Mouse (Mus musculus) embryonic fibroblast, embryonic 13.5 days (primary cell): ENCODE results near the gene Smim14. TPM values are rescaled to one million over a fixed set of nuclear protein-coding genes. Genes with fewer than 3 reads are reported as not detected.

ENCODE experiments used
- H3K27ac ChIP-seq: 2 replicates; pipeline ENCODE4 v1.5.1; 2012; ENCODE audit warnings: low read length, control low read depth, inconsistent platforms; ENCODE audit not compliant: insufficient read depth
- H3K4me1 ChIP-seq: 2 replicates; pipeline ENCODE4 v1.6.1; 2011; ENCODE audit warnings: low read length; ENCODE audit not compliant: control insufficient read depth, insufficient read depth
- H3K4me3 ChIP-seq: 2 replicates; pipeline ENCODE4 v1.5.1; 2011; ENCODE audit warnings: mild to moderate bottlenecking, control low read depth, low read length; ENCODE audit not compliant: insufficient read depth
- CTCF ChIP-seq: IDR thresholded peaks from 2 replicates; pipeline ENCODE4 v1.5.1; 2011; ENCODE audit warnings: mild to moderate bottlenecking, control low read depth, low read length, moderate library complexity, borderline replicate concordance; ENCODE audit not compliant: insufficient read depth
- POLR2A ChIP-seq: IDR thresholded peaks from 2 replicates; pipeline ENCODE4 v1.6.1; 2011; ENCODE audit warnings: low read depth, mild to moderate bottlenecking, control low read depth, low read length, moderate library complexity
- polyA plus RNA-seq: library from polyadenylated mRNA; stranded (reverse); fragments of >200 nt; gene quantifications from 2 replicates; pipeline ENCODE4 v1.2.4, GENCODE M21; 2011; ENCODE audit warnings: low read depth; ENCODE audit not compliant: missing spikeins, insufficient read length

Smim14 gene
- polyA plus RNA-seq, 1 experiment = 110 TPM

GRCm38 (mm10) chr5:65475806-65476205 is 61.2 kb downstream of the Smim14 start:
- Histone ChIP-seq H3K4me3 (no peak overlapping the region), H3K4me1 (peaks cover 26% of the 10 kb centered on the region), H3K27ac (peak overlapping the region; percentile 93)
- TF ChIP-seq CTCF = no peak
- TF ChIP-seq POLR2A = no peak

- Histone ChIP-seq H3K4me1 (peaks cover 8% of the 10 kb centered on the region; the same call in 1 of the 2 replicates), H3K4me3 (no peak overlapping the region), H3K27ac (peak overlapping the region; percentile 63)
- TF ChIP-seq CTCF (no peak), POLR2A (no peak)
Observed at GRCm38 (mm10) chr5:65469766-65470165, 67.2 kb downstream of the Smim14 start.

DNA sequence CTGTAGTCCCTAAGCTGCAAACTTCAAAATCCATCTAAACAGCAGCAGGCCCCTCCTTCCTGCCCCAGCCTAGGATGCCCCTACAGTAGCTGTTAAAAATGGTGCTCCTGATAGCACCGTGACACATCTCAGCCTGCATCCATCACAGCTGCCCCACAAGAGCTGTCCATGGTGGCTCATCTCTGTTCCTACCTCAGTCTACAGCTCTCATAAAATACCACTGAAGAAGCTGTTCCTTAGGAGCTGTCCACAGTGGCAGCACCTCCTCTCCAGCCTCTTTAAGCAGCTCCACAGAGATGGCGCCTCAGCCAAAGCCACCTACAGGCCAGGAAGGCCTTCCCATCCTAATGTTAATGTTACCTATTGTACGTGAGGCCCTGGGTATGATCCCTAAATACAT is 70.1 kb downstream of the Smim14 start:
- TF ChIP-seq CTCF (no peak), POLR2A (no peak)
- Histone ChIP-seq H3K4me1 (peaks cover 8% of the 10 kb centered on the region; the same call in 1 of the 2 replicates), H3K4me3 (no peak overlapping the region), H3K27ac (no peak overlapping the region)

GRCm38 (mm10) chr5:65460361-65460760 is 76.6 kb downstream of the Smim14 start:
- Histone ChIP-seq H3K27ac (no peak overlapping the region), H3K4me3 (no peak overlapping the region), H3K4me1 (peaks cover 17% of the 10 kb centered on the region)
- TF ChIP-seq POLR2A (no peak), CTCF (no peak)

DNA sequence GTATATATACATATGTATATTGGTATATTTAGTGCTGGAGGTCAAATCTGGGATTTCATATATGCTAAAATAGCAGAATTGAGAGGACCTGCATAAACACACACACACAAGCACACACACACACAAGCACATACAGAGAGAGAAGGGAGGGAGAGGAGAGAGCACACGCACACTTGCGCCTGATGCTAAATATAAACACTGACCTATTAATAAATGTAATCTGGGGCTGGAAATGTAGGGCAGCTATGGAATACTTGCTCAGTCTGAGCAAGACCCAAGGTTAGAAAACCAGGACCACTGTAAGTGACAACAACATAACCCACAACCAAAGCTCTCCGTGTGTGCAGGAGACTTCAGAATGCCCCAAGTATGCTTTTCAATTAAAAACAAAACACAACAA is 77.5 kb downstream of the Smim14 start:
- no peak overlapping the region for H3K4me3 ChIP-seq
- no peak overlapping the region for H3K27ac ChIP-seq
- TF ChIP-seq POLR2A (no peak), CTCF (no peak)
- H3K4me1 ChIP-seq = peaks cover 21% of the 10 kb centered on the region

- Histone ChIP-seq H3K27ac (peak overlapping the region; percentile 96), H3K4me3 (no peak overlapping the region), H3K4me1 (peaks cover 25% of the 10 kb centered on the region)
- TF ChIP-seq POLR2A (no peak), CTCF (no peak)
Observed at GRCm38 (mm10) chr5:65457846-65458245, 79.1 kb downstream of the Smim14 start.

- TF ChIP-seq POLR2A (peak; percentile 55; the same call in 1 of the 2 replicates), CTCF (no peak)
- peaks cover 25% of the 10 kb centered on the region for H3K4me1 ChIP-seq
Observed at GRCm38 (mm10) chr5:65457086-65457827, 79.7 kb downstream of the Smim14 start.

GRCm38 (mm10) chr5:65454771-65455170 is 82.2 kb downstream of the Smim14 start:
- peak overlapping the region; percentile 81 for H3K27ac ChIP-seq

More at GRCm38 (mm10) chr5:65457086-65457827, 79.7 kb downstream of the Smim14 start:
- no peak overlapping the region for H3K4me3 ChIP-seq
- H3K27ac ChIP-seq = peak overlapping the region; percentile 96

DNA sequence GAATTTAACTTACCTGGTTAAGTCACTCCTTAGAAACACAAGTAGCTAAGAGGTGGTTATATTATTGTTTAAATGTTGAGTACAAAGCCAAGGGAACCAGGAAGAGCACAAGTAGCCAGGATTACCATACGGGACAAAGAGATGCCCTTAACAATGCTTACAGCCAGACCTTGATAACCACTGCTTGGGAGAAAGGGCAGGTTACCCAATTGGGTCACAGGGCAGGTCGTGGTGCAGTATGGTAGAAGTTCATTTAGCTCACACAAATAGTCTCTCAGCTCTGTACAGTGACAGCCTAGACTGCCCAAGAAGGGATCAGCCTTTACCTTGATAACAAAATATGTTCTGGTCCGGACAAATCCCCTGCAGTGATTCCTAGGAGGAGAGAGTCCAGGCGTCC is 88.0 kb downstream of the Smim14 start:
- H3K27ac ChIP-seq = no peak overlapping the region
- H3K4me3 ChIP-seq = no peak overlapping the region
- H3K4me1 ChIP-seq = peaks cover 10% of the 10 kb centered on the region
- TF ChIP-seq CTCF (no peak), POLR2A (no peak)

More at GRCm38 (mm10) chr5:65454771-65455170, 82.2 kb downstream of the Smim14 start:
- Histone ChIP-seq H3K4me3 (no peak overlapping the region), H3K4me1 (peaks cover 25% of the 10 kb centered on the region)
- TF ChIP-seq CTCF = no peak
- no peak for TF ChIP-seq POLR2A

DNA sequence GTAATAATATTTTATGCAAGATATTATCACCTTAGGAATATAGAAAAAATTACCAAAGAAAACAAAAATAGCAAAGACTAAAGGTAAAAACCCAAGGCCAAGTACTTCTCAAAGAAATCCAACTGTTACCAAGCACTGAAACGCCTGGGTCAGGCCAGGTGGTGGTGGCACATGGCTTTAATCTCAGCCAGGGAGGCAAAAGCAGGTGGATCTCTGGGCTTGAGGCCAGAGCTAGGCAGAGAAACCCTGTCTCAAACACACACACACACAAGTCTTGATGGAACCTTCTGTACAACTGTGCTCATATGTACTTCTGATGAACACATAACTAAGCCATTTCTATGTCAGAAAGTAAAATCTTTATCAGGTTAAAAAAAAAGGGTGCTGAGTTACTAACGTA is 89.2 kb downstream of the Smim14 start:
- no peak overlapping the region for H3K4me3 ChIP-seq
- TF ChIP-seq POLR2A (no peak), CTCF (no peak)
- no peak overlapping the region for H3K27ac ChIP-seq
- H3K4me1 ChIP-seq = peaks cover 14% of the 10 kb centered on the region

- no peak for TF ChIP-seq POLR2A
- TF ChIP-seq CTCF = no peak
- peaks cover 14% of the 10 kb centered on the region for H3K4me1 ChIP-seq
- no peak overlapping the region for H3K27ac ChIP-seq
- no peak overlapping the region for H3K4me3 ChIP-seq
Observed at GRCm38 (mm10) chr5:65446756-65447155, 90.2 kb downstream of the Smim14 start.
